Mouse (Mus musculus): ENCODE results near the gene Ms4a3. TPM values are rescaled to one million over a fixed set of nuclear protein-coding genes. Genes with fewer than 3 reads are reported as not detected.

Ms4a3 gene
- polyA plus RNA-seq, 1 experiment from 2014 or later = not detected

GRCm38 (mm10) chr19:11611541-11611945 is 29.1 kb downstream of the Ms4a3 start:
- Histone ChIP-seq H3K4me1 (ENCODE audit: control insufficient read depth, insufficient read depth, low read length) (no peaks in the 10 kb centered on the region), H3K9ac (ENCODE audit: low read length) (no peak overlapping the region), H3K27me3 (replicated peaks; ENCODE audit: control insufficient read depth, insufficient read depth, low read length) (no peaks in the 10 kb centered on the region), H3K4me2 (ENCODE audit: low read length) (no peak overlapping the region), H3K27ac (ENCODE audit: low read depth, low read length) (no peak overlapping the region), H3K4me3 (ENCODE audit: low read depth, low read length) (no peak overlapping the region), H3K9me3 (replicated peaks; ENCODE audit: control insufficient read depth, low read length) (no peaks in the 10 kb centered on the region), H3K36me3 (ENCODE audit: control insufficient read depth, insufficient read depth, low read length) (no peaks in the 10 kb centered on the region)
- WGBS = 39% methylated on average over 6 of the region's 6 CpGs
- DNase-seq (ENCODE audit: low spot score) (peak; percentile 76), ATAC-seq (peak; percentile 62; the same call in 1 of the 2 replicates)

GRCm38 (mm10) chr19:11608172-11608571 is 32.5 kb downstream of the Ms4a3 start:
- peak; percentile 52 for DNase-seq (ENCODE audit: low spot score)
- Histone ChIP-seq H3K4me3 (ENCODE audit: low read depth, low read length) (no peak overlapping the region), H3K36me3 (ENCODE audit: control insufficient read depth, insufficient read depth, low read length) (no peaks in the 10 kb centered on the region), H3K27ac (ENCODE audit: low read depth, low read length) (no peak overlapping the region), H3K27me3 (replicated peaks; ENCODE audit: control insufficient read depth, insufficient read depth, low read length) (no peaks in the 10 kb centered on the region), H3K9ac (ENCODE audit: low read length) (no peak overlapping the region), H3K4me1 (ENCODE audit: control insufficient read depth, insufficient read depth, low read length) (no peaks in the 10 kb centered on the region), H3K9me3 (replicated peaks; ENCODE audit: control insufficient read depth, low read length) (no peaks in the 10 kb centered on the region), H3K4me2 (ENCODE audit: low read length) (no peak overlapping the region)
- 3% methylated on average over 1 of the region's 1 CpGs for WGBS
- peak; percentile 55; the same call in 1 of the 2 replicates for ATAC-seq

- H3K4me3 ChIP-seq (ENCODE audit: low read depth, low read length) = no peak within 1 kb of the TSS
- H3K27ac ChIP-seq (ENCODE audit: low read depth, low read length) = no peak within 1 kb of the TSS
- no peaks in the 10 kb centered on the region for H3K4me1 ChIP-seq (ENCODE audit: control insufficient read depth, insufficient read depth, low read length)
- no peak for DNase-seq (ENCODE audit: low spot score)
- H3K9me3 ChIP-seq (replicated peaks; ENCODE audit: control insufficient read depth, low read length) = no peaks in the 10 kb centered on the region
- H3K9ac ChIP-seq (ENCODE audit: low read length) = no peak within 1 kb of the TSS
- H3K27me3 ChIP-seq (replicated peaks; ENCODE audit: control insufficient read depth, insufficient read depth, low read length) = no peaks in the 10 kb centered on the region
- WGBS = 92% methylated on average over 2 of the region's 2 CpGs
- ATAC-seq = no peak
- no peak within 1 kb of the TSS for H3K4me2 ChIP-seq (ENCODE audit: low read length)
- no peaks in the 10 kb centered on the region for H3K36me3 ChIP-seq (ENCODE audit: control insufficient read depth, insufficient read depth, low read length)
Observed at GRCm38 (mm10) chr19:11604603-11605002, 36.0 kb downstream of the Ms4a3 start, which contains the start of gene Ms4a6d. Gene Ms4a6d (minus strand): TSS chr19:11604849.

- Histone ChIP-seq H3K9ac (ENCODE audit: low read length) (no peak overlapping the region), H3K27ac (ENCODE audit: low read depth, low read length) (no peak overlapping the region), H3K4me2 (ENCODE audit: low read length) (no peak overlapping the region), H3K4me3 (ENCODE audit: low read depth, low read length) (no peak overlapping the region), H3K9me3 (replicated peaks; ENCODE audit: control insufficient read depth, low read length) (no peaks in the 10 kb centered on the region), H3K4me1 (ENCODE audit: control insufficient read depth, insufficient read depth, low read length) (no peaks in the 10 kb centered on the region), H3K36me3 (ENCODE audit: control insufficient read depth, insufficient read depth, low read length) (no peaks in the 10 kb centered on the region), H3K27me3 (replicated peaks; ENCODE audit: control insufficient read depth, insufficient read depth, low read length) (no peaks in the 10 kb centered on the region)
- WGBS = 86% methylated on average over 2 of the region's 2 CpGs
- no peak for DNase-seq (ENCODE audit: low spot score)
- no peak for ATAC-seq
Observed at GRCm38 (mm10) chr19:11602026-11602425, 38.6 kb downstream of the Ms4a3 start.

- 96% methylated on average over 3 of the region's 3 CpGs for WGBS
- Histone ChIP-seq H3K9ac (ENCODE audit: low read length) (no peak overlapping the region), H3K4me1 (ENCODE audit: control insufficient read depth, insufficient read depth, low read length) (no peaks in the 10 kb centered on the region), H3K9me3 (replicated peaks; ENCODE audit: control insufficient read depth, low read length) (no peaks in the 10 kb centered on the region), H3K27me3 (replicated peaks; ENCODE audit: control insufficient read depth, insufficient read depth, low read length) (no peaks in the 10 kb centered on the region), H3K4me3 (ENCODE audit: low read depth, low read length) (no peak overlapping the region), H3K27ac (ENCODE audit: low read depth, low read length) (no peak overlapping the region), H3K4me2 (ENCODE audit: low read length) (no peak overlapping the region), H3K36me3 (ENCODE audit: control insufficient read depth, insufficient read depth, low read length) (no peaks in the 10 kb centered on the region)
- DNase-seq (ENCODE audit: low spot score) (no peak), ATAC-seq (no peak)
Observed at GRCm38 (mm10) chr19:11601349-11601748, 39.3 kb downstream of the Ms4a3 start.

GRCm38 (mm10) chr19:11589891-11590449 is 50.7 kb downstream of the Ms4a3 start:
- H3K36me3 ChIP-seq (ENCODE audit: control insufficient read depth, insufficient read depth, low read length) = no peaks in the 10 kb centered on the region
- H3K4me3 ChIP-seq (ENCODE audit: low read depth, low read length) = no peak overlapping the region
- H3K9me3 ChIP-seq (replicated peaks; ENCODE audit: control insufficient read depth, low read length) = no peaks in the 10 kb centered on the region
- H3K27ac ChIP-seq (ENCODE audit: low read depth, low read length) = no peak overlapping the region
- no peak for ATAC-seq
- WGBS = 68% methylated on average over 2 of the region's 2 CpGs
- H3K4me1 ChIP-seq (ENCODE audit: control insufficient read depth, insufficient read depth, low read length) = no peaks in the 10 kb centered on the region
- H3K4me2 ChIP-seq (ENCODE audit: low read length) = no peak overlapping the region
- H3K9ac ChIP-seq (ENCODE audit: low read length) = no peak overlapping the region
- no peaks in the 10 kb centered on the region for H3K27me3 ChIP-seq (replicated peaks; ENCODE audit: control insufficient read depth, insufficient read depth, low read length)
- no peak for DNase-seq (ENCODE audit: low spot score)

- Histone ChIP-seq H3K4me2 (ENCODE audit: low read length) (no peak overlapping the region), H3K27me3 (replicated peaks; ENCODE audit: control insufficient read depth, insufficient read depth, low read length) (no peaks in the 10 kb centered on the region), H3K4me1 (ENCODE audit: control insufficient read depth, insufficient read depth, low read length) (no peaks in the 10 kb centered on the region), H3K9ac (ENCODE audit: low read length) (no peak overlapping the region), H3K4me3 (ENCODE audit: low read depth, low read length) (no peak overlapping the region), H3K27ac (ENCODE audit: low read depth, low read length) (no peak overlapping the region), H3K36me3 (ENCODE audit: control insufficient read depth, insufficient read depth, low read length) (no peaks in the 10 kb centered on the region), H3K9me3 (replicated peaks; ENCODE audit: control insufficient read depth, low read length) (no peaks in the 10 kb centered on the region)
- 75% methylated on average over 4 of the region's 4 CpGs for WGBS
- ATAC-seq (no peak), DNase-seq (ENCODE audit: low spot score) (no peak)
Observed at GRCm38 (mm10) chr19:11589205-11589604, 51.4 kb downstream of the Ms4a3 start.

Other genes with a start within 250 kb of the Ms4a3 start
- gene Ms4a4c, start 236.1 kb downstream of the Ms4a3 start, polyA plus RNA-seq (2014; fragmentation: Nextera tagmentation; extraction: Ambion mirVana) = not detected in 2 replicates
- not detected in 2 replicates for gene Ms4a4b, start 197.3 kb downstream of the Ms4a3 start, polyA plus RNA-seq (2014; fragmentation: Nextera tagmentation; extraction: Ambion mirVana)
- 1.6 and 2.3 TPM in 2 replicates for gene Ms4a6c, start 171.5 kb downstream of the Ms4a3 start, polyA plus RNA-seq (2014; fragmentation: Nextera tagmentation; extraction: Ambion mirVana)
- not detected in 2 replicates for gene Gm8369, start 154.9 kb downstream of the Ms4a3 start, polyA plus RNA-seq (2014; fragmentation: Nextera tagmentation; extraction: Ambion mirVana)
- gene Ms4a6b, start 124.3 kb downstream of the Ms4a3 start, polyA plus RNA-seq (2014; fragmentation: Nextera tagmentation; extraction: Ambion mirVana) = 2.8 and 3.1 TPM in 2 replicates
- gene Ms4a4d, start 104.0 kb downstream of the Ms4a3 start, polyA plus RNA-seq (2014; fragmentation: Nextera tagmentation; extraction: Ambion mirVana) = not detected in 2 replicates
- 2.7 and 2.8 TPM in 2 replicates for gene Ms4a6d, start 36.0 kb downstream of the Ms4a3 start, polyA plus RNA-seq (2014; fragmentation: Nextera tagmentation; extraction: Ambion mirVana)
- gene Ms4a2, start 17.1 kb downstream of the Ms4a3 start, polyA plus RNA-seq (2014; fragmentation: Nextera tagmentation; extraction: Ambion mirVana) = not detected in 2 replicates
- not detected in 2 replicates for gene Oosp2, start 19.7 kb upstream of the Ms4a3 start, polyA plus RNA-seq (2014; fragmentation: Nextera tagmentation; extraction: Ambion mirVana)
- not detected in 2 replicates for gene Oosp1, start 50.3 kb upstream of the Ms4a3 start, polyA plus RNA-seq (2014; fragmentation: Nextera tagmentation; extraction: Ambion mirVana)
- not detected in 2 replicates for gene Oosp3, start 56.2 kb upstream of the Ms4a3 start, polyA plus RNA-seq (2014; fragmentation: Nextera tagmentation; extraction: Ambion mirVana)
- not detected in 2 replicates for gene Gif, start 106.7 kb upstream of the Ms4a3 start, polyA plus RNA-seq (2014; fragmentation: Nextera tagmentation; extraction: Ambion mirVana)
- gene Mrpl16, start 129.5 kb upstream of the Ms4a3 start, polyA plus RNA-seq (2014; fragmentation: Nextera tagmentation; extraction: Ambion mirVana) = 48.6 and 52.0 TPM in 2 replicates
- gene Stx3, start 178.6 kb upstream of the Ms4a3 start, polyA plus RNA-seq (2014; fragmentation: Nextera tagmentation; extraction: Ambion mirVana) = 11.8 and 14.5 TPM in 2 replicates
- gene Olfr1417, start 198.4 kb upstream of the Ms4a3 start, polyA plus RNA-seq (2014; fragmentation: Nextera tagmentation; extraction: Ambion mirVana) = not detected in 2 replicates
- gene Olfr1418, start 220.2 kb upstream of the Ms4a3 start, polyA plus RNA-seq (2014; fragmentation: Nextera tagmentation; extraction: Ambion mirVana) = not detected in 2 replicates
- not detected in 2 replicates for gene Olfr1419, start 234.3 kb upstream of the Ms4a3 start, polyA plus RNA-seq (2014; fragmentation: Nextera tagmentation; extraction: Ambion mirVana)
- gene Olfr1420, start 245.7 kb upstream of the Ms4a3 start, polyA plus RNA-seq (2014; fragmentation: Nextera tagmentation; extraction: Ambion mirVana) = not detected in 2 replicates

All from forebrain, embryonic 14.5 days (tissue).